Mouse (Mus musculus): ENCODE data around the gene Gale. TPM values are rescaled to one million over a fixed set of nuclear protein-coding genes. Genes with fewer than 3 reads are reported as not detected.

Gale gene
- total and polyA plus RNA-seq, 2 experiments from 2014 or later, result 32.1 to 34.4 TPM

- no peaks in the 10 kb centered on the region for H3K4me1 ChIP-seq (ENCODE audit: insufficient read depth)
- H3K9ac ChIP-seq, result no peak overlapping the region
- H3K27me3 ChIP-seq (ENCODE audit: insufficient read depth, low read length), result no peaks in the 10 kb centered on the region
- TF ChIP-seq CTCF (IDR thresholded peaks at IDR 0.05; ENCODE audit: low read depth), result no peak
- H3K27ac ChIP-seq (ENCODE audit: low read depth, low read length), result no peak overlapping the region
- no peak overlapping the region for H3K4me3 ChIP-seq (ENCODE audit: low read depth, low read length)
- H3K36me3 ChIP-seq (ENCODE audit: insufficient read depth), result peaks cover 68% of the 10 kb centered on the region
- DNase-seq (no peak), ATAC-seq (no peak)
- 89% methylated on average over 4 of the region's 4 CpGs for WGBS
- H3K9me3 ChIP-seq (ENCODE audit: low read length), result no peaks in the 10 kb centered on the region
- H3K4me2 ChIP-seq (ENCODE audit: low read depth), result no peak overlapping the region
Measured at GRCm38 (mm10) chr4:136010586-136010985, 47.1 kb downstream of the Gale start.

GRCm38 (mm10) chr4:136016059-136016602 is 52.6 kb downstream of the Gale start:
- ATAC-seq, result no peak
- no peaks in the 10 kb centered on the region for H3K9me3 ChIP-seq (ENCODE audit: low read length)
- peaks cover 6% of the 10 kb centered on the region for H3K4me1 ChIP-seq (ENCODE audit: insufficient read depth)
- no peak for DNase-seq
- no peak for TF ChIP-seq CTCF (IDR thresholded peaks at IDR 0.05; ENCODE audit: low read depth)
- WGBS, result 90% methylated on average over 3 of the region's 3 CpGs
- no peaks in the 10 kb centered on the region for H3K27me3 ChIP-seq (ENCODE audit: insufficient read depth, low read length)
- H3K36me3 ChIP-seq (ENCODE audit: insufficient read depth), result peaks cover 19% of the 10 kb centered on the region
- H3K27ac ChIP-seq (ENCODE audit: low read depth, low read length), result no peak overlapping the region
- no peak overlapping the region for H3K4me3 ChIP-seq (ENCODE audit: low read depth, low read length)
- no peak overlapping the region for H3K4me2 ChIP-seq (ENCODE audit: low read depth)
- H3K9ac ChIP-seq, result no peak overlapping the region

Other genes with a start within 250 kb of the Gale start
- 0.62 TPM in 1 of 2 replicates, not detected in the other for gene Il22ra1, start 235.6 kb upstream of the Gale start, total RNA-seq (2014; rRNA removed)
- not detected in 2 replicates for gene Il22ra1, start 235.6 kb upstream of the Gale start, polyA plus RNA-seq (2015; fragmentation: Nextera tagmentation; extraction: Ambion mirVana)
- gene Myom3, start 204.0 kb upstream of the Gale start, total RNA-seq (2014; rRNA removed), result 1.1 and 1.4 TPM in 2 replicates
- gene Myom3, start 204.0 kb upstream of the Gale start, polyA plus RNA-seq (2015; fragmentation: Nextera tagmentation; extraction: Ambion mirVana), result 1.7 and 2.6 TPM in 2 replicates
- gene Srsf10, start 108.0 kb upstream of the Gale start, total RNA-seq (2014; rRNA removed), result 96.4 and 114 TPM in 2 replicates
- gene Srsf10, start 108.0 kb upstream of the Gale start, polyA plus RNA-seq (2015; fragmentation: Nextera tagmentation; extraction: Ambion mirVana), result 131 and 143 TPM in 2 replicates
- gene Pnrc2, start 89.9 kb upstream of the Gale start, total RNA-seq (2014; rRNA removed), result 64.4 and 75.0 TPM in 2 replicates
- gene Pnrc2, start 89.9 kb upstream of the Gale start, polyA plus RNA-seq (2015; fragmentation: Nextera tagmentation; extraction: Ambion mirVana), result 60.9 and 73.0 TPM in 2 replicates
- gene Cnr2, start 68.3 kb upstream of the Gale start, total RNA-seq (2014; rRNA removed), result 0.24 and 0.31 TPM in 2 replicates
- gene Cnr2, start 68.3 kb upstream of the Gale start, polyA plus RNA-seq (2015; fragmentation: Nextera tagmentation; extraction: Ambion mirVana), result 0.17 TPM in 1 of 2 replicates, not detected in the other
- gene Fuca1, start 43.0 kb upstream of the Gale start, total RNA-seq (2014; rRNA removed), result 30.9 and 33.2 TPM in 2 replicates
- gene Fuca1, start 43.0 kb upstream of the Gale start, polyA plus RNA-seq (2015; fragmentation: Nextera tagmentation; extraction: Ambion mirVana), result 67.7 and 75.2 TPM in 2 replicates
- gene Hmgcl, start 17.3 kb upstream of the Gale start, total RNA-seq (2014; rRNA removed), result 42.9 and 46.0 TPM in 2 replicates
- gene Hmgcl, start 17.3 kb upstream of the Gale start, polyA plus RNA-seq (2015; fragmentation: Nextera tagmentation; extraction: Ambion mirVana), result 52.6 and 58.3 TPM in 2 replicates
- gene Lypla2, start 8.9 kb downstream of the Gale start, total RNA-seq (2014; rRNA removed), result 136 and 138 TPM in 2 replicates
- 201 and 206 TPM in 2 replicates for gene Lypla2, start 8.9 kb downstream of the Gale start, polyA plus RNA-seq (2015; fragmentation: Nextera tagmentation; extraction: Ambion mirVana)
- 62.8 and 64.2 TPM in 2 replicates for gene Pithd1, start 23.5 kb downstream of the Gale start, total RNA-seq (2014; rRNA removed)
- gene Pithd1, start 23.5 kb downstream of the Gale start, polyA plus RNA-seq (2015; fragmentation: Nextera tagmentation; extraction: Ambion mirVana), result 82.2 and 93.3 TPM in 2 replicates
- 32.2 and 36.7 TPM in 2 replicates for gene Eloa, start 58.0 kb downstream of the Gale start, total RNA-seq (2014; rRNA removed)
- 17.2 and 21.3 TPM in 2 replicates for gene Eloa, start 58.0 kb downstream of the Gale start, polyA plus RNA-seq (2015; fragmentation: Nextera tagmentation; extraction: Ambion mirVana)
- gene Rpl11, start 89.7 kb downstream of the Gale start, total RNA-seq (2014; rRNA removed), result 872 and 1,141 TPM in 2 replicates
- 313 and 396 TPM in 2 replicates for gene Rpl11, start 89.7 kb downstream of the Gale start, polyA plus RNA-seq (2015; fragmentation: Nextera tagmentation; extraction: Ambion mirVana)
- 134 and 153 TPM in 2 replicates for gene Id3, start 179.8 kb downstream of the Gale start, total RNA-seq (2014; rRNA removed)
- 177 and 185 TPM in 2 replicates for gene Id3, start 179.8 kb downstream of the Gale start, polyA plus RNA-seq (2015; fragmentation: Nextera tagmentation; extraction: Ambion mirVana)
- gene E2f2, start 208.7 kb downstream of the Gale start, total RNA-seq (2014; rRNA removed), result 0.85 and 1.2 TPM in 2 replicates
- 0.84 and 1.4 TPM in 2 replicates for gene E2f2, start 208.7 kb downstream of the Gale start, polyA plus RNA-seq (2015; fragmentation: Nextera tagmentation; extraction: Ambion mirVana)
- 3.5 and 3.8 TPM in 2 replicates for gene Asap3, start 242.6 kb downstream of the Gale start, total RNA-seq (2014; rRNA removed)
- gene Asap3, start 242.6 kb downstream of the Gale start, polyA plus RNA-seq (2015; fragmentation: Nextera tagmentation; extraction: Ambion mirVana), result 2.0 and 2.5 TPM in 2 replicates

Measured in forebrain, postnatal 0 days (tissue).